8 mouse cellular contexts compared by ENCODE assay signal in genomic region chr9:9237511-9237910, GRCm38 (mm10). TPM values are rescaled to one million over a fixed set of nuclear protein-coding genes. Genes with fewer than 3 reads are reported as not detected.
A peak's percentile ranks its signal among the peaks of the same experiment; 100 is the strongest.
DNase-seq lines count a peak whose midpoint lies in the region; ATAC-seq and TF ChIP-seq lines count a peak whose summit lies in the region.
"Had no signal": no experiment of that assay in that cellular context is flagged by ENCODE, and none has a peak within 500 bp of the region (broad histone marks: within the 10 kb centered on the region; RNA-seq: fewer than 3 reads in every experiment).

No protein-coding gene starts in this region.

- no peaks in the 10 kb centered on the region for H3K36me3 ChIP-seq in lung, embryonic 15.5 days
- H3K36me3 ChIP-seq in hindbrain, embryonic 11.5 days (ENCODE audit: control insufficient read depth, insufficient read depth, low read length), result no peaks in the 10 kb centered on the region
- H3K36me3 ChIP-seq in limb, embryonic 14.5 days (ENCODE audit: control insufficient read depth, insufficient read depth, low read length), result no peaks in the 10 kb centered on the region
- H3K36me3 ChIP-seq in stomach, embryonic 16.5 days (ENCODE audit: control insufficient read depth, insufficient read depth, low read length), result no peaks in the 10 kb centered on the region

- no peaks in the 10 kb centered on the region for H3K9me3 ChIP-seq in lung, embryonic 15.5 days
- no peaks in the 10 kb centered on the region for H3K9me3 ChIP-seq in hindbrain, embryonic 11.5 days (ENCODE audit: control insufficient read depth, low read length)
- no peaks in the 10 kb centered on the region for H3K9me3 ChIP-seq in limb, embryonic 14.5 days (ENCODE audit: control insufficient read depth, low read length)
- no peaks in the 10 kb centered on the region for H3K9me3 ChIP-seq in stomach, embryonic 16.5 days (replicated peaks; ENCODE audit: control insufficient read depth, low read length)

- 28% methylated on average over 5 of the region's 5 CpGs for WGBS in lung, embryonic 15.5 days
- 59% methylated on average over 5 of the region's 5 CpGs for WGBS in hindbrain, embryonic 11.5 days
- WGBS in limb, embryonic 14.5 days, result 30% methylated on average over 5 of the region's 5 CpGs
- 42% methylated on average over 5 of the region's 5 CpGs for WGBS in stomach, embryonic 16.5 days

- no peak for ATAC-seq in lung, embryonic 15.5 days (ENCODE audit: borderline replicate concordance, extremely low read depth, low FRiP score, low TSS enrichment)
- ATAC-seq in hindbrain, embryonic 11.5 days (ENCODE audit: low FRiP score), result no peak
- ATAC-seq in limb, embryonic 14.5 days (ENCODE audit: low FRiP score, low read depth), result no peak
- no peak for ATAC-seq in stomach, embryonic 16.5 days (ENCODE audit: insufficient read depth, low FRiP score)

- TF ChIP-seq POLR2A in limb, embryonic 14.5 days (IDR thresholded peaks at IDR 0.05; ENCODE audit: borderline replicate concordance, extremely low read depth, insufficient read depth, insufficient read length), result no peak

- H3K9ac ChIP-seq in lung, embryonic 15.5 days, result peak overlapping the region; percentile 34; the same call in 1 of the 2 replicates
- H3K9ac ChIP-seq in hindbrain, embryonic 11.5 days (ENCODE audit: low read depth, low read length), result no peak overlapping the region
- peak overlapping the region; percentile 99 for H3K9ac ChIP-seq in limb, embryonic 14.5 days (ENCODE audit: low read depth, low read length, severe bottlenecking)
- peak overlapping the region; percentile 88 for H3K9ac ChIP-seq in stomach, embryonic 16.5 days (ENCODE audit: low read length)

- H3K4me2 ChIP-seq in lung, embryonic 15.5 days, result peak overlapping the region; percentile 65
- H3K4me2 ChIP-seq in hindbrain, embryonic 11.5 days (replicated peaks; ENCODE audit: low read depth, low read length), result peak overlapping the region; percentile 64
- peak overlapping the region; percentile 53 for H3K4me2 ChIP-seq in limb, embryonic 14.5 days (replicated peaks; ENCODE audit: low read depth, low read length, severe bottlenecking)
- H3K4me2 ChIP-seq in stomach, embryonic 16.5 days (ENCODE audit: low read depth, low read length), result peak overlapping the region; percentile 52

- no peak for DNase-seq in lung, postnatal 14 days
- no peak for DNase-seq in hindbrain, embryonic 11.5 days (ENCODE audit: low spot score)
- DNase-seq in limb, embryonic 14.5 days (ENCODE audit: low spot score), result no peak
- no peak for DNase-seq in layer of hippocampus, postnatal 25 days (ENCODE audit: extremely low spot score in 1 of 2, low spot score in 1 of 2)
- DNase-seq in left cerebral cortex, adult 18-20 months (ENCODE audit: low spot score in 2 of 2), result no peak

- H3K27me3 ChIP-seq in lung, embryonic 15.5 days, result no peaks in the 10 kb centered on the region
- no peaks in the 10 kb centered on the region for H3K27me3 ChIP-seq in hindbrain, embryonic 11.5 days (ENCODE audit: control insufficient read depth, insufficient read depth, low read length)
- H3K27me3 ChIP-seq in limb, embryonic 14.5 days (ENCODE audit: control insufficient read depth, insufficient read depth, low read length), result no peaks in the 10 kb centered on the region
- no peaks in the 10 kb centered on the region for H3K27me3 ChIP-seq in stomach, embryonic 16.5 days (ENCODE audit: control insufficient read depth, insufficient read depth, low read length)

- no peak overlapping the region for H3K27ac ChIP-seq in lung, embryonic 15.5 days
- no peak overlapping the region for H3K27ac ChIP-seq in hindbrain, embryonic 11.5 days (ENCODE audit: low read depth, low read length)
- no peak overlapping the region for H3K27ac ChIP-seq in limb, embryonic 14.5 days (replicated peaks; ENCODE audit: low read depth, low read length)
- H3K27ac ChIP-seq in stomach, embryonic 16.5 days (ENCODE audit: low read length), result no peak overlapping the region

- H3K4me1 ChIP-seq in lung, embryonic 15.5 days, result 0 out of 2 replicates have a peak, but pooled peaks cover 15% of the 10 kb centered on the region
- H3K4me1 ChIP-seq in hindbrain, embryonic 11.5 days (replicated peaks; ENCODE audit: control insufficient read depth, insufficient read depth, low read length), result 0 out of 2 replicates have a peak, but pooled peaks cover 4% of the 10 kb centered on the region
- peaks cover 14% of the 10 kb centered on the region for H3K4me1 ChIP-seq in limb, embryonic 14.5 days (ENCODE audit: control insufficient read depth, insufficient read depth, low read length)
- H3K4me1 ChIP-seq in stomach, embryonic 16.5 days (ENCODE audit: control insufficient read depth, insufficient read depth, low read length), result peaks cover 9% of the 10 kb centered on the region; the same call in 1 of the 2 replicates

- peak overlapping the region; percentile 77 for H3K4me3 ChIP-seq in lung, embryonic 15.5 days
- H3K4me3 ChIP-seq in hindbrain, embryonic 11.5 days (ENCODE audit: low read depth, low read length), result peak overlapping the region; percentile 74
- H3K4me3 ChIP-seq in limb, embryonic 14.5 days (replicated peaks; ENCODE audit: low read length), result peak overlapping the region; percentile 87
- peak overlapping the region; percentile 79 for H3K4me3 ChIP-seq in stomach, embryonic 16.5 days (replicated peaks; ENCODE audit: low read length)

RNA-seq across cellular contexts. Expression of gene Arhgap42, which starts 1.4 kb away (rescaled TPM):
- 44.0 and 48.5 TPM in 2 replicates for polyA plus RNA-seq in lung, embryonic 15.5 days (2015; fragmentation: Nextera tagmentation; extraction: Ambion mirVana)
- 22.0 and 29.3 TPM in 2 replicates for polyA plus RNA-seq in hindbrain, embryonic 11.5 days (2014; fragmentation: Nextera tagmentation; extraction: Ambion mirVana)
- 21.3 and 22.2 TPM in 2 replicates for polyA plus RNA-seq in limb, embryonic 14.5 days (2012; rRNA removed)
- polyA plus RNA-seq in limb, embryonic 14.5 days (2014; fragmentation: Nextera tagmentation; extraction: Ambion mirVana), result 40.5 and 42.2 TPM in 2 replicates
- polyA plus RNA-seq in stomach, embryonic 16.5 days (2015; fragmentation: Nextera tagmentation; extraction: Ambion mirVana), result 27.2 and 28.6 TPM in 2 replicates
- 1 to 10 TPM; 7.4 to 7.5 TPM for total RNA-seq in layer of hippocampus, postnatal 25 days (2021)
- total RNA-seq in left cerebral cortex, adult 18-20 months (2021), result 10 to 100 TPM; 11.8 to 15.7 TPM
- total RNA-seq: neutrophil, adult 5-6 weeks had no signal
